Mouse (Mus musculus) lung, embryonic 16.5 days (tissue): ENCODE data around the gene Gorasp1. TPM values are rescaled to one million over a fixed set of nuclear protein-coding genes. Genes with fewer than 3 reads are reported as not detected.

Experiments used
- ATAC-seq: fragments of 200-750 bp; cut with Nextera tagmentation; 2 replicates; pipeline ENCODE4 v1.8.0; 2017; ENCODE audit warnings: low read depth, mild to moderate bottlenecking, moderate library complexity
- H3K27ac ChIP-seq: fragments of 300-500 bp; sonication (generic); 2 replicates; pipeline ENCODE4 v1.5.1; 2014; ENCODE audit warnings: mild to moderate bottlenecking, control low read depth, low read length
- H3K27me3 ChIP-seq: fragments of 300-500 bp; sonication (generic); 2 replicates; pipeline ENCODE4 v1.6.1; 2014; ENCODE audit warnings: low read depth, low read length, mixed read lengths; ENCODE audit not compliant: control insufficient read depth, insufficient read depth
- H3K36me3 ChIP-seq: fragments of 300-500 bp; sonication (generic); 2 replicates; pipeline ENCODE4 v1.6.1; 2014; ENCODE audit warnings: low read length; ENCODE audit not compliant: control insufficient read depth, insufficient read depth
- H3K4me1 ChIP-seq: fragments of 300-500 bp; sonication (generic); replicated peaks from 2 replicates; pipeline ENCODE4 v1.6.1; 2014; ENCODE audit warnings: low read length, mixed read lengths; ENCODE audit not compliant: control insufficient read depth, insufficient read depth
- H3K4me2 ChIP-seq: fragments of 300-500 bp; sonication (generic); 2 replicates; pipeline ENCODE4 v1.6.1; 2014; ENCODE audit warnings: low read depth, low read length, control low read depth
- H3K4me3 ChIP-seq: fragments of 300-500 bp; sonication (generic); 2 replicates; pipeline ENCODE4 v1.5.1; 2014; ENCODE audit warnings: mild to moderate bottlenecking, low read length, control low read depth
- H3K9ac ChIP-seq: fragments of 300-500 bp; sonication (generic); 2 replicates; pipeline ENCODE4 v1.6.1; 2014; ENCODE audit warnings: low read length, control low read depth
- H3K9me3 ChIP-seq: fragments of 300-500 bp; sonication (generic); 2 replicates; pipeline ENCODE4 v1.6.1; 2016; ENCODE audit warnings: low read length; ENCODE audit not compliant: control insufficient read depth
- WGBS: fragments of 180-500 bp; shearing (Covaris S2); extraction: QIAGEN DNeasy Blood & Tissue Kit; methylation state at CpG from one replicate; pipeline ENCODE4 v1.1.7; 2014; 5-methylcytosine and 5-hydroxymethylcytosine counted together
- polyA plus RNA-seq: library from polyadenylated mRNA; unstranded; fragments of >200 nt; fragmentation: Nextera tagmentation; extraction: Ambion mirVana; gene quantifications from 2 replicates; pipeline ENCODE4 v1.2.1, GENCODE M21; 2015

The Gorasp1 gene
- 29.8 and 35.7 TPM in 2 replicates for polyA plus RNA-seq

DNA sequence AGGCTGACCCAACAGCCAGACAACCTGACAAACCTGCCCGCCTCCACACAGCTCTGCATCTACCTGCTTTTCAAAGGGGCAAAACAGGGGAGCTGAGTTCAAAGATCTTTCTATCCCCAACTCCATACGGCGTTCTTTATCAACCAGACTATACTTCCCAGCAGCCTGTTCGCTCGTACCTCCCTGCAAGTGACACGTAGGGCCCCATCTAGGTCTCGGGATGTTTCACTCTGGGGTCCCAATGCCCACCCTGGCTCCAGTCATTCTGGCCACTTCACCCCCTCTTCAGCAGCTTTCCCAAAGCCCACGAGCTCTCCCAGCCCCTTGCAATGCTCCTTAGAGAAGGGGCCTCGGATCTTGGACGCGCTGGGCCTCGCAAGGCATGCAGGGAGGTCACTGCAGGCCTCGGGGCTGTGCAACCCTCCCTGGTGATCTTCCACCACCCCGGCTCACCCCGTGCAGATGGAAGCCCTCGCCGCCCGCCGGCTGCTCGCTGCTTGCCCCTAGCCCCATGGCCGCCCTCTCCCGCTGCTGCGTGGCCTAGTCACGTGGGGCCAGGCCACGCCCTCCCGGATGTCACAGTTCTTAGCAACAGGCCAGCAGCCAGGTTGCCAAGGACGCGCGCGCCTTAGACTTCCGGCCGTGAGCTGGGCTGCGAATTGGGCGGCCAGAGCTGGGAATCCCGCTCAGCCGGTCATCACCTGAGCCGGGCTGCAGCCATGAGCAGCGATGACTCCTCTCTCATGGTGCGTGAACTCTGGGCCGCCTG is at the start of gene Gorasp1, which contains the start of gene Ttc21a:
Gorasp1 (minus strand) TSS at position 561 of the 769 bp plus-strand sequence.
Ttc21a (plus strand) TSS at position 602 of the 769 bp plus-strand sequence.
- Histone ChIP-seq H3K4me1 (peaks cover 7% of the 10 kb centered on the region), H3K27me3 (no peaks in the 10 kb centered on the region), H3K36me3 (peaks cover 2% of the 10 kb centered on the region; the same call in 1 of the 2 replicates), H3K4me2 (peak within 1 kb of the TSS; percentile 86), H3K27ac (peak within 1 kb of the TSS; percentile 31), H3K9ac (peak within 1 kb of the TSS; percentile 83), H3K4me3 (peak within 1 kb of the TSS; percentile 65), H3K9me3 (no peaks in the 10 kb centered on the region)
- WGBS = 1% methylated on average over 40 of the region's 40 CpGs
- peak; percentile 97 for ATAC-seq

DNA sequence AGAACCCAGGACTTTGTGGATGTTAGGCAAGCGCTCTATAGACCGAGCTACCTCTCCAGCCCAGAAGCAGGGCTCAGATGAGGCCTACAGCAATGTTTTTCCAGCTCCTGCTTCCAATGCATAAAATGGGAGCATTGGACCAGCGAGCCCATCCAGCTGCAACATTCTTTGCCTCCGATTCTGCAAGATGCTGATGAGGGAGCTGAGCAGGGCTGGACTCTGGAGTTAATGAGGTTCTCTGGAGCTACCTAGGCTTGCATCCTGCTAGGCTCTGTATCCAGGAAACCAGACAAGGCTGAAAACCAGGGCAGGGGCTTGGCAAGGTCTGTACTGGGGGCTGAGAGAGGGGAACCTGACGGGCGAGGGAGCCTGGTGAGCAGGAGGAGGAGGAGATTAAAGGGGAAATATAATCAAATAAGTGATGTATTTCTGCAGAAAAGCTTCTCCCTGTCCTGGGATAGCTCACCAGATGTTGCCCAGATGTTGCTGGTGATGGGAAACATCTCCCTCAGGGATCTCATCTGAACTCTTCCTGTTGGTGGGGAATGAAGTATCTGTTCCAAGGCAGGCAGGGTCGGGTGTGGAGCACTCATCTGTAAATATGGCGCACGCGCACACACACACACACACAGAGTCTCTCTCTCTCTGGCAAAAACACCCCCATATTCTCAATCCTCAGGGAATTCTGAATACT is 48.7 kb upstream of the Gorasp1 start:
- Histone ChIP-seq H3K9me3 (no peaks in the 10 kb centered on the region), H3K4me2 (no peak overlapping the region), H3K4me3 (no peak overlapping the region), H3K36me3 (no peaks in the 10 kb centered on the region), H3K27ac (no peak overlapping the region), H3K27me3 (no peaks in the 10 kb centered on the region), H3K9ac (no peak overlapping the region), H3K4me1 (peaks cover 26% of the 10 kb centered on the region)
- 75% methylated on average over 10 of the region's 10 CpGs for WGBS
- no peak for ATAC-seq

DNA sequence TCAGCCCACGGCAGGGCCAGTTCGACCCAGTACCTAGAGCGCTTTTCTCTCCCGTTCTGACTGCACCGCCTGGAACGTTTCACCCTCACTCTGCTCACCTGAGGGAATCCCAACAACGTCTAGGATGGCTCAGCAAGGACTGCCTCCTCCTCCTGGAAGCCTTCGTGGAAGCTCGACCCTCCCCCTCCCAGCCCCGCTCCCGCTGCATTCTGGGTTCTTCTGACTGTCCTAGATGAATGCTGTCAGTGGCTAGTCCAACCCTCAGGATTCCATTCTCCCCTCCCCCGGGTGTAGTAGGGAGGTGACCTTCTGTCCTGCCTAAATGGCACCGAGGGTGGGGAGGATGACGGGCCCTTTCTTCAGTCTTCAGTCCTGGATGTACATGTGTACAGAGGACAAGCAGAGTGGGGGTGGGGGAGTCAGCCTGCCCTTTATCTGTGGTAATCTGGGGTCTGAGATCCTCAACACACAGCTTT is 47.2 kb upstream of the Gorasp1 start, which contains the start of gene Csrnp1:
Csrnp1 (minus strand) TSS at position 123 of the 476 bp plus-strand sequence.
- Histone ChIP-seq H3K36me3 (no peaks in the 10 kb centered on the region), H3K4me1 (peaks cover 39% of the 10 kb centered on the region), H3K9ac (peak within 1 kb of the TSS; percentile 87), H3K4me3 (peak within 1 kb of the TSS; percentile 82), H3K27me3 (no peaks in the 10 kb centered on the region), H3K4me2 (peak within 1 kb of the TSS; percentile 91), H3K27ac (peak within 1 kb of the TSS; percentile 100), H3K9me3 (no peaks in the 10 kb centered on the region)
- 5% methylated on average over 14 of the region's 14 CpGs for WGBS
- no peak for ATAC-seq

DNA sequence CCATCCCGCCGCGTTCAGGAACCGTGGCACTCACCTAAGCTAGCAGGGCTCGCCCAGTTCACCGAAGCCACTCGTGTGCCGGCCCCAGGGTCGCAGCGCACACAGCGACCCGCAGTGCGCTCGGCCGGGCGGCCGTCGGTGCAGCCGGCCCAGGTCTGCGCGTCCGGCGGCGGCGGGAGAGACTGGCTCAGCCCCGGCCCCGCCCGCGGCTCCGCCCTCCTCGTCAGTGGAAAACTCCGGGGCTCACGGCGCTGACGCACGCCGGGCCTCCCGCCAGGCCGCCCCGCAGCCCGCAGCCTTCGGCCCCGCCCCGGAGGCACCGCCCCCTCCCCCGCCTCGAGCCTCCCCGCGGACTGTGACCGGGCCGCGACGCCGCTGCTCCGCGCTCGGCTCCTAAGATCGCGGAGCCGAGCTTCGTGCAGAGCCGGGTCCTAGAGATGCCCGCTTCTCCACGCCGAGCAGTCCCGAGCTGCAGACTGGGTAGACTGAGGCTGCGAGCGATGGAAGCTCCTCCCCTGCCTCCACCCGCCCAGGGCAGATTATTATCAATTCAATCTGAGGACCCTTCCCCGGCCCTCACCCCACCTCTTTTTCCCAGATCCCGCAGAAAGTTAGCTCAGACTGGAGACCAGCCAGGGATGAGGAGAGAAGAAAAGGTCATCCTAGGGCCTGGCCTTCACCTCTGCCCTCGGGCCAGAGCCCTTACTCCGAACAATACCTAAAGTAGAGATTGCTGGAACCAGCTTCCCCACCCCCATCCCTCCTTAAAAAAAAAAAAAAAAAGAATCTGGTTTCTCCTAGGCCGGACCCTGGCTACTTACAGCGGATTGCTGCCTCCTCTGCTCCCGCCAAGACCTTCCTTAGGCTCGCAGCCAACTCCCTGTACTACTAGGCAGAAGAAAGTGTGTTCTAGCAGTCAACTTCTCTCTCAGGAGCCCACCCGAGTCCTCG is 46.5 kb upstream of the Gorasp1 start:
- under 1% methylated on average over 74 of the region's 79 CpGs for WGBS
- Histone ChIP-seq H3K9ac (peak overlapping the region; percentile 87), H3K27ac (peak overlapping the region; percentile 100), H3K9me3 (no peaks in the 10 kb centered on the region), H3K27me3 (no peaks in the 10 kb centered on the region), H3K4me1 (peaks cover 46% of the 10 kb centered on the region), H3K4me2 (peak overlapping the region; percentile 91), H3K4me3 (peak overlapping the region; percentile 82), H3K36me3 (no peaks in the 10 kb centered on the region)
- ATAC-seq = peak; percentile 82

DNA sequence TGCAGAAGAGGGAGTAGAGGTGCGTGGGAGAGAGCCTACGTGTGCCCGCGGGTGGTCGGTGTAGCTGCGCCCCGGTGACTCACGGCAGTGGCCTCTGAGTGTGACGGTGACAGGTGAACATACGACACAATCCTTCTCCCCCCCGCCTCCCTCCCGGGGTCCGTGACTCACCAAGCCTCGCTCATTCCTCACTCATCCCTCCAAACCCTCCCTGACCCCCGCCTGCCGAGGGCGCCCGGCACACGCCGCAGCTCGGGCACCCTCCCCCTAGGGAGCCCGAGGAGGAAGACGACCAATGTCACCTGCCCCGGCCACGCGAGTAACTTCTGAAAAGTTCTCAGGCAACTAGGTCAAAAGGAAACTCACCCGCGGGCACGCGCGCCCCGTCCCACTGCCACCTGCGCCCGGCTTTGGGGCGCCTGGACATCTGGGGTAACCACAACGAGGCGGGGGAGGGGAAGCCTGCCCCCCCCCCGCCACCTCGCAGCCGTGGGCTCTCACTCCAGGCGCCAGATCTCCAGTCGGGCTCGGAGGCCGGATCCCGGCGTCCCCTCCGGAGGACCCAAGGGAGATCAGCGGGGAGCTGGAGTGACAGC is 45.7 kb upstream of the Gorasp1 start:
- ATAC-seq = no peak
- Histone ChIP-seq H3K9me3 (no peaks in the 10 kb centered on the region), H3K9ac (peak overlapping the region; percentile 87), H3K4me1 (peaks cover 54% of the 10 kb centered on the region), H3K4me2 (peak overlapping the region; percentile 91), H3K36me3 (no peaks in the 10 kb centered on the region), H3K4me3 (peak overlapping the region; percentile 82), H3K27ac (peak overlapping the region; percentile 100), H3K27me3 (no peaks in the 10 kb centered on the region)
- WGBS = under 1% methylated on average over 42 of the region's 48 CpGs

DNA sequence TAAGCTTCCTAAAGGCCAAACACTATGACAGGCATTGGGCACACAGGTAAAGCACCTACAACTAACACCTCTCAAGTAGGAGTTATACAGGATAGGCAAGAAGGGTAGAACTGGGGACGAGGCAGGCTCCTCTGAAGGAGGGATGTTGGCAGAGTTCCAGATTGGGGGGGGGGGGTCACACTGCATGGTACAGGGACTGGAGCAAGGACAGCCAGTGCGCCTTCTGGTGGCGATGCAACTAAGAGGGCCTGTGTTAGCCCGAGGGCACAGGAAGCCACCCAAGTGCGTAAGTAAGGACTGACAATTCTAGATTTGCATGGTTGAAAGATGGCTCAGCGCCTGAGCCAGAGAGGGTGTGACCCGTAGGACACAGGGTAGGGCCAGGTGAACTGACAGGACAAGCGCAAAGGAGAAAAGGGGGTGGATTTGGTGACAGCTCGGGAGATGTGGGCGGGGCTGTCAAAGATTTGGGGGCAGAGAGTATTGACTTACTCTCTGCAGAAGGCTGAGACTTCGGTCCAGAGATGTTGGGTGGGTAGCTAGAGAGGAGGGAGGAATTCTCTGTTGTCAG is 45.0 kb upstream of the Gorasp1 start:
- H3K4me3 ChIP-seq = peak overlapping the region; percentile 82
- H3K4me1 ChIP-seq = peaks cover 62% of the 10 kb centered on the region
- peak; percentile 46 for ATAC-seq
- no peaks in the 10 kb centered on the region for H3K36me3 ChIP-seq
- WGBS = under 1% methylated on average over 11 of the region's 11 CpGs
- H3K9ac ChIP-seq = peak overlapping the region; percentile 87
- peak overlapping the region; percentile 100 for H3K27ac ChIP-seq
- no peaks in the 10 kb centered on the region for H3K9me3 ChIP-seq
- H3K27me3 ChIP-seq = no peaks in the 10 kb centered on the region
- H3K4me2 ChIP-seq = peak overlapping the region; percentile 91

DNA sequence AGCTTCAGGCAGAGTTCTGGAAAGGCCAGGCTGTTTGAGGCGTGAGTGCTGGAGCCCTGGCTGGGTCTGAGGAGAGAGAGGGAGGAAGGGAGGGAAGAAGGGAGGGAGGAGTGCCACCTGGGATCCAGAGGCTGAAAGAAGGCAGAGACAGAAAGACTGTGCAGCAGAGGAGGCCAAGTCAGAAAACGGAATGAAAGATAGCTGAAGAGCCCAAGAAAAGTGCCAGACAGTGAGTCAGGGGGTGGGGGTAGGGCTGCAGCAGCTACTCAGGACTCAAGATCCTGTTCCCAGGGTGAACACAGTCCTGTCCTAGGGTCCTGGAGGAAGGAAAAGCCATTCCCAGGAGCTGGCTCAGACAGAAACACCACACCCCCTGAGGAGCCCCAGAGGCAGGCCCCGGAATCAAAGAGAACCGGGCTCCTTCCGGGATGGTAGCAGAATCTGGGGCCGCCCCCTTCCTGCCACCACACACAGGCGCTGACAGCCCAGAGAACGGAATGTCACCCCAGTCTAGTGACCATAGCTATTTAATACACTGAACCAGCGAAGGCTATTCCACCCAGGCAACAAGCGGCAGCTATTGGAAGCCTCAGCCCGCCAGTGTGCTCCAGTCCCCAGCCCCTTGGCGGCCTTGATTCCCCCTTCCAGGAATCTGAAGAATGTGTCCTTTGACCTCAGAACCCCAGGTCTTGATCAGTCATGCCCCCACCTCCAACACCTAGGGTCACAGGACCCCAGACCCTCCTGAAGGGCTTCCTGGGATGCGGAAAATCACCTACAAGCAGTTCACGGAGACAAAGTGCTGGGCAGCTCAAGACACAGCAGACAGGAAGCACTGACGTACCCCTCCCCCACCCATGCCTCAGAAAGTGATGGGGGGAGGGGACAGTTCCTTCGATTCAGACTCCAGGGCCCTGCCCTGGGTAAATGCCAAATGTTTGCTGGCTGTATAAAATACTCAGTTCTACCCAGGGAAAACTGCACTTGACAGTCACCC is 44.1 kb upstream of the Gorasp1 start:
- H3K4me1 ChIP-seq = peaks cover 70% of the 10 kb centered on the region
- H3K4me2 ChIP-seq = peak overlapping the region; percentile 91
- peak overlapping the region; percentile 82 for H3K4me3 ChIP-seq
- H3K9ac ChIP-seq = peak overlapping the region; percentile 67
- WGBS = under 1% methylated on average over 16 of the region's 16 CpGs
- no peaks in the 10 kb centered on the region for H3K36me3 ChIP-seq
- H3K27me3 ChIP-seq = no peaks in the 10 kb centered on the region
- H3K9me3 ChIP-seq = no peaks in the 10 kb centered on the region
- H3K27ac ChIP-seq = peak overlapping the region; percentile 100
- ATAC-seq = peak; percentile 61
